Mouse (Mus musculus) cortical plate, adult 2 months (tissue): Measurements from ENCODE around the gene Tmem201.

Experiments
- CTCF ChIP-seq: fragments of 200-500 bp; IDR thresholded peaks from 2 replicates; pipeline ENCODE4 v1.5.1; 2011; ENCODE audit warnings: mild to moderate bottlenecking, control low read depth, low read length; ENCODE audit not compliant: insufficient read depth; ENCODE audit errors: extremely low read depth
- POLR2A ChIP-seq: fragments of 200-500 bp; IDR thresholded peaks from 2 replicates; pipeline ENCODE4 v1.6.1; 2011; ENCODE audit warnings: mild to moderate bottlenecking, low read length, control low read depth; ENCODE audit not compliant: insufficient read depth; ENCODE audit errors: extremely low read depth

GRCm38 (mm10) chr4:149722104-149723020 is 15.5 kb downstream of the Tmem201 start:
- TF ChIP-seq CTCF (no peak), POLR2A (no peak)
